Mouse (Mus musculus) stomach, embryonic 15.5 days (tissue): Measurements from ENCODE around the gene Hoxd10. TPM values are rescaled to one million over a fixed set of nuclear protein-coding genes. Genes with fewer than 3 reads are reported as not detected.

Experiments used
- ATAC-seq: fragments of 200-750 bp; cut with Nextera tagmentation; 2 replicates; pipeline ENCODE4 v1.8.0; 2017; ENCODE audit warnings: low read depth, moderate number of reproducible peaks, moderate TSS enrichment; ENCODE audit not compliant: insufficient read depth, low FRiP score
- H3K27ac ChIP-seq: fragments of 300-500 bp; sonication (generic); 2 replicates; pipeline ENCODE4 v1.5.1; 2015; ENCODE audit warnings: mild to moderate bottlenecking, inconsistent platforms
- H3K27me3 ChIP-seq: fragments of 300-500 bp; sonication (generic); replicated peaks from 2 replicates; pipeline ENCODE4 v1.6.1; 2015; ENCODE audit warnings: inconsistent platforms
- H3K36me3 ChIP-seq: fragments of 300-500 bp; sonication (generic); 2 replicates; pipeline ENCODE4 v1.6.1; 2015; ENCODE audit warnings: inconsistent platforms
- H3K4me1 ChIP-seq: fragments of 300-500 bp; sonication (generic); 2 replicates; pipeline ENCODE4 v1.6.1; 2015; ENCODE audit warnings: inconsistent platforms
- H3K4me2 ChIP-seq: fragments of 300-500 bp; sonication (generic); 2 replicates; pipeline ENCODE4 v1.6.1; 2015; ENCODE audit warnings: mild to moderate bottlenecking, inconsistent platforms
- H3K4me3 ChIP-seq: fragments of 300-500 bp; sonication (generic); replicated peaks from 2 replicates; pipeline ENCODE4 v1.5.1; 2015; ENCODE audit warnings: inconsistent platforms
- H3K9ac ChIP-seq: fragments of 300-500 bp; sonication (generic); 2 replicates; pipeline ENCODE4 v1.6.1; 2015; ENCODE audit warnings: inconsistent platforms
- H3K9me3 ChIP-seq: fragments of 300-500 bp; sonication (generic); 2 replicates; pipeline ENCODE4 v1.6.1; 2016; ENCODE audit warnings: inconsistent platforms
- WGBS: fragments of 180-500 bp; shearing (Covaris S2); methylation state at CpG from one replicate; pipeline ENCODE4 v1.1.7; 2015; 5-methylcytosine and 5-hydroxymethylcytosine counted together
- microRNA counts: library from miRNA; unstranded; fragments of <30 nt; microRNA quantifications from one replicate; lab custom pipeline; 2016
- microRNA-seq: library from miRNA; unstranded; fragments of <30 nt; microRNA quantifications from one replicate; pipeline ENCODE4, GENCODE M21; 2016
- polyA plus RNA-seq: library from polyadenylated mRNA; unstranded; fragments of >200 nt; fragmentation: Nextera tagmentation; extraction: Ambion mirVana; gene quantifications from 2 replicates; pipeline ENCODE4 v1.2.1, GENCODE M21; 2015

Gene Hoxd10
- polyA plus RNA-seq, 1 experiment from 2014 or later, result 2.4 TPM

DNA sequence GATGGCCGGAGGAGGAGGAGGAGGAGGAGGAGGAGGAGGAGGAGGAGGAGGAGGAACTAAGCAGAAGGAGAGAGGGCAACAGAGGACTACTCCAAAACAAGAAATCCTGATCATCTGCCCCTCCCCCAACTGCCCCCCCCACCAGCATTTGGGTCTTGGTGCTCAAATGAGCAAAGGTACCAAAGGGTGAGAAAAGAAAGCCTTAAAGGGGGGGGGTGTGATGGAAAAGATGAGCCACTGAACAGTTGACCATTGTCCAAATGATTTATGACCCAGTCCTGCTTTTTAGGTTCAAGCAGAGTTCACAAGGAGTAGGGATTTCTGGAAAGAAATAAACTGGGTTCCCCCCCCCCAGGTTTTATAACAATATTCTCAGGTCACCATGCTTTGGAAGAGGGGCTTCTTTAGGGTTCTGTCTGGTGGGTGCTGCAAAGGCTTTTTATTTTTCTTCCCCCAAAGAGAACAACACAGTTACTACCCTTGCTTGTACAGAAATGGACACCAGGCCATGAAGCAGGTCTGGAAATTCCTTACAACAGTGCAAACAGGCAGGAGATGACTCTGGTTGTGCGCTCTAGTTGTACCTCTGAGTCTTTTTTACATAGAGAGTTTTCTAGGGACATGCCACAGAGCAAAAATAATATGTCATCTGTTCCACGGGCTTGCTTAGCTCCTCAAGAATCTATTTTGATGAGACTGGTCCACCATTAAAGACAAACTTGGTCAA lies 49.7 kb downstream of the Hoxd10 start:
- no peak overlapping the region for H3K4me2 ChIP-seq
- WGBS, result 37% methylated on average over 2 of the region's 3 CpGs
- no peak overlapping the region for H3K4me3 ChIP-seq
- H3K27me3 ChIP-seq, result peaks cover 94% of the 10 kb centered on the region
- no peaks in the 10 kb centered on the region for H3K36me3 ChIP-seq
- peaks cover 2% of the 10 kb centered on the region; the same call in 1 of the 2 replicates for H3K4me1 ChIP-seq
- no peak for ATAC-seq
- H3K9me3 ChIP-seq, result no peaks in the 10 kb centered on the region
- H3K9ac ChIP-seq, result no peak overlapping the region
- no peak overlapping the region for H3K27ac ChIP-seq

DNA sequence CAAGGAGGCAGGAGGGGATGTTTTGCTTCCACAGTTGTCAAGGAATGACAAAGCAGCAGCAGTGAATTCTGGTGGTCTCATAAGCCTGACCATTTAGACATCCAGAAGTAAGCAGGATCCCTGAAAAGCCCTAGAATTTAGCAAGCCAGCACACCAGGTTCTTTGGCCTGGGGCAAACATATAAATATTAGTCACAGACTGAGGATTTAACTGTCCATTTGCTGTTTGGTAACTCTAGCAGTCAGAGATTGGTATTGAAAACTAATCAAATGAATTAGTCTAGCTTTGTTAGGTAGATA lies 50.2 kb downstream of the Hoxd10 start:
- H3K9me3 ChIP-seq, result no peaks in the 10 kb centered on the region
- no peak overlapping the region for H3K9ac ChIP-seq
- H3K27me3 ChIP-seq, result peaks cover 94% of the 10 kb centered on the region
- ATAC-seq, result no peak
- H3K36me3 ChIP-seq, result no peaks in the 10 kb centered on the region
- no peak overlapping the region for H3K27ac ChIP-seq
- no peak overlapping the region for H3K4me2 ChIP-seq
- no peak overlapping the region for H3K4me3 ChIP-seq
- H3K4me1 ChIP-seq, result peaks cover 7% of the 10 kb centered on the region; the same call in 1 of the 2 replicates

MicroRNAs encoded within 50 kb of the gene (microRNA counts, 519-probe panel; counts per million panel counts)
- microRNA mmu-miR-10b (lab: Ali Mortazavi, UCI), result 2,636 counts per million, percentile 64 among the panel's probes with 10 or more counts

Small RNAs within 50 kb of the gene (microRNA-seq; reads per million reads assigned to microRNA genes)
- gene Gm44463 (not detected), gene Mir10b (4,254 reads per million, percentile 88 among the genes with 10 or more reads in this experiment)

Other genes with a start within 250 kb of the Hoxd10 start
- 20.0 and 20.9 TPM in 2 replicates for gene Lnpk, start 112.5 kb upstream of the Hoxd10 start, polyA plus RNA-seq
- gene Evx2, start 32.4 kb upstream of the Hoxd10 start, polyA plus RNA-seq, result not detected in 2 replicates
- not detected in 2 replicates for gene Hoxd13, start 23.6 kb upstream of the Hoxd10 start, polyA plus RNA-seq
- 0.18 TPM in 1 of 2 replicates, not detected in the other for gene Hoxd12, start 16.9 kb upstream of the Hoxd10 start, polyA plus RNA-seq
- 0.90 TPM in 1 of 2 replicates, not detected in the other for gene Hoxd11, start 12.4 kb upstream of the Hoxd10 start, polyA plus RNA-seq
- gene Hoxd9, start 5.8 kb downstream of the Hoxd10 start, polyA plus RNA-seq, result 0.61 and 1.3 TPM in 2 replicates
- 1.9 and 3.2 TPM in 2 replicates for gene Hoxd8, start 12.7 kb downstream of the Hoxd10 start, polyA plus RNA-seq
- gene Hoxd3, start 20.0 kb downstream of the Hoxd10 start, polyA plus RNA-seq, result 14.4 and 15.8 TPM in 2 replicates
- 0.53 and 0.92 TPM in 2 replicates for gene Hoxd4, start 20.0 kb downstream of the Hoxd10 start, polyA plus RNA-seq
- gene Gm28230, start 34.8 kb downstream of the Hoxd10 start, polyA plus RNA-seq, result not detected in 2 replicates
- 0.13 TPM in 2 replicates for gene Hoxd1, start 71.1 kb downstream of the Hoxd10 start, polyA plus RNA-seq
- 92.5 and 107 TPM in 2 replicates for gene Mtx2, start 133.9 kb downstream of the Hoxd10 start, polyA plus RNA-seq